Mouse (Mus musculus): Measurements from ENCODE around the gene Fndc7. TPM values are rescaled to one million over a fixed set of nuclear protein-coding genes. Genes with fewer than 3 reads are reported as not detected.

Gene Fndc7
- under 1 TPM; 0.22 to 0.68 TPM for polyA plus RNA-seq (2017; shearing (Covaris generic))

GRCm38 (mm10) chr3:108889908-108890307 is at the start of gene Fndc7:
Gene Fndc7, minus strand, starts transcription at chr3:108890008.
- no peak for ATAC-seq

- no peak for ATAC-seq
These were observed 49.8 kb upstream of the Fndc7 start, which contains the start of gene Henmt1 for GRCm38 (mm10) chr3:108939573-108939972. Gene Henmt1, plus strand, starts transcription at chr3:108939873.

GRCm38 (mm10) chr3:108938691-108939090 is 48.9 kb upstream of the Fndc7 start:
- no peak for ATAC-seq

- ATAC-seq, result no peak
These were observed 43.7 kb upstream of the Fndc7 start for GRCm38 (mm10) chr3:108933557-108933956.

- no peak for ATAC-seq
These were observed 36.5 kb upstream of the Fndc7 start for GRCm38 (mm10) chr3:108926308-108926707.

- ATAC-seq, result no peak
These were observed 35.9 kb upstream of the Fndc7 start for GRCm38 (mm10) chr3:108925677-108926076.

- no peak for ATAC-seq
These were observed 32.0 kb upstream of the Fndc7 start for GRCm38 (mm10) chr3:108921822-108922221.

- no peak for ATAC-seq
These were observed 30.7 kb upstream of the Fndc7 start for GRCm38 (mm10) chr3:108920442-108921070.

GRCm38 (mm10) chr3:108918852-108919251 is 29.0 kb upstream of the Fndc7 start:
- ATAC-seq, result no peak

GRCm38 (mm10) chr3:108917986-108918385 is 28.2 kb upstream of the Fndc7 start:
- ATAC-seq, result no peak

- no peak for ATAC-seq
These were observed 27.0 kb upstream of the Fndc7 start for GRCm38 (mm10) chr3:108916857-108917256.

GRCm38 (mm10) chr3:108915999-108916398 is 26.2 kb upstream of the Fndc7 start:
- no peak for ATAC-seq

GRCm38 (mm10) chr3:108911548-108912413 is 22.0 kb upstream of the Fndc7 start, which contains the start of gene Prpf38b:
Gene Prpf38b, minus strand, starts transcription at chr3:108911727.
- ATAC-seq, result peak; percentile 85

GRCm38 (mm10) chr3:108911081-108911547 is 21.3 kb upstream of the Fndc7 start:
- ATAC-seq, result peak; percentile 86

GRCm38 (mm10) chr3:108910303-108911080 is 20.7 kb upstream of the Fndc7 start:
- ATAC-seq, result no peak

GRCm38 (mm10) chr3:108902934-108903333 is 13.1 kb upstream of the Fndc7 start:
- no peak for ATAC-seq

- peak; percentile 40 for ATAC-seq
These were observed 12.2 kb upstream of the Fndc7 start for GRCm38 (mm10) chr3:108902038-108902437.

- no peak for ATAC-seq
These were observed 10.9 kb upstream of the Fndc7 start for GRCm38 (mm10) chr3:108900681-108901080.

GRCm38 (mm10) chr3:108900147-108900546 is 10.3 kb upstream of the Fndc7 start:
- ATAC-seq, result peak; percentile 59

- ATAC-seq, result no peak
These were observed 8.8 kb upstream of the Fndc7 start for GRCm38 (mm10) chr3:108898640-108899039.

- ATAC-seq, result no peak
These were observed 3.1 kb upstream of the Fndc7 start for GRCm38 (mm10) chr3:108892914-108893313.

- no peak for ATAC-seq
These were observed 2.3 kb upstream of the Fndc7 start for GRCm38 (mm10) chr3:108892080-108892479.

- ATAC-seq, result no peak
These were observed 2.2 kb downstream of the Fndc7 start for GRCm38 (mm10) chr3:108887618-108887975.
